Mouse (Mus musculus) left cerebral cortex, adult 18-20 months (tissue): Measurements from ENCODE around the gene Csad. TPM values are rescaled to one million over a fixed set of nuclear protein-coding genes. Genes with fewer than 3 reads are reported as not detected.

Experiments
- DNase-seq, 2 experiments: peaks; one replicate each; pipeline ENCODE4 v3.0.0; 2021 to 2022; ENCODE audit warnings: low spot score in 2 of 2, mixed read lengths in 1 of 2
- long read RNA-seq, 2 experiments: library from polyadenylated mRNA; stranded (forward); transcript quantifications; one replicate each; pipeline ENCODE4 v2.0.0; 2021
- total RNA-seq, 2 experiments: library from RNA; stranded (reverse); gene quantifications; 2 replicates each; pipeline ENCODE4 v1.2.3; 2021

Gene Csad
- 10 to 100 TPM; 28.5 to 30.6 TPM for total RNA-seq
- long read RNA-seq, experiment 1, partial matches to known transcripts, result 8 of 30 reads
- long read RNA-seq, experiment 1, other reads (novel, unspliced or antisense), result 22 of 30 reads
- long read RNA-seq, experiment 2, partial matches to known transcripts, result 3 of 19 reads
- long read RNA-seq, experiment 2, other reads (novel, unspliced or antisense), result 16 of 19 reads

DNA sequence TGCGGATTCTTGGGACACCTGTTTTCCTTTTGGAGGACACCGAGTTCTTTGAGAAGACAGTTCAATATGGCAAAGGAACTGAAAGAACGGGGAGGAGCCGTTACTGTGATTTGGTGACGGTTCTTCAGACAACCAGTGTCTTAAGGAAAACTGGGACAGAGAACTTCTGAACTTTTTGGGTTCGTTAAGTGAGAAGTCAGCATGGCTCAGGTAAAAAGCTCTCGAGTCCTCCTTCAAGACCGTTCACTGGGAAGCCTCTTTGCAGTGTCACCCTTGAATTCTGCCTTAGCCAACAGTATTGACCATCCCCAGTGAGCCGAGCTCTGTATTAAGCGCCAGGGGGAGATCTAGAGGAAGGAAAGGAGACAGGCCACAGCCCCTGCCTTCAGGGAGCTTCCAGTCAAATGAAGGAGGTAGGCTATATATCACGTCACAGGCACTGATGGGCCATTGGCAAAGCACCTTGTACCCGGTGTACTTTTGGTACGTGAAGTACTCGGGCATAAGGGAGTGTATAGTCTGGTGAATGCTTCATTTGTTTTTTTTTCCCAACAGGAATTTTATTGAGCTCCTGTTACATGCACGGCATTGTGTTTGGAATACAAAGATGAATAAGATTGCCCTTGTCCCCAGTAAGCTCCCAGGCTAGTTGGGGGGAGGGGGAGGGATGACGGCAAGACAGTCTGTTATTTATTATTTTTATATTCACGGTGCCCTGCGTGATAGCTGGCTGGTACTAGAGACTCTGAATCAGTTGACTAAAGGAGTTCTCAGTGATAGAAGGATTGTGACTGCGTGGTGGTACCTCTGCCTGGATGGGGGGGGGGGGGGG is at the start of gene Csad:
Gene Csad, minus strand, starts transcription at position 51 of the 832 bp plus-strand sequence.
- DNase-seq, result no peak

DNA sequence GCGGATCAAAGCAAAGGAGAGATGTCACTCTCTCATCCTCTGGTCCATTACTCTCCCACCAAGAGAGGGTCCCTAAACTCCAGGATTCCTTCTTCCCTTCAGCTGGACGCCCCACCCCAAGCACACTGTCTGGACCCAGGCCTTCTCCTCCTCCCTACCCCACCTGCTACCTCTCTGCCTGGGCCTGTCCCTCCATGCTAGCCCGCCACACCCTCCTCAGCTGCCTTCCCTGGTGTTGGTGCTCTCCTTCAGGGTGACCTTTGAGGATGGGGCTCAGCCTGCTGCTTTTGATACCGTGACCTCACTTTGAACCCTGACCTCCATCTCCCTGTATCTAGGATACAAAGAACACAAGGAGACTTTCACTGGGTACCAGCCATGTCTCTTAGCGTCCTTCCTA is 46.0 kb upstream of the Csad start:
- DNase-seq, result no peak

DNA sequence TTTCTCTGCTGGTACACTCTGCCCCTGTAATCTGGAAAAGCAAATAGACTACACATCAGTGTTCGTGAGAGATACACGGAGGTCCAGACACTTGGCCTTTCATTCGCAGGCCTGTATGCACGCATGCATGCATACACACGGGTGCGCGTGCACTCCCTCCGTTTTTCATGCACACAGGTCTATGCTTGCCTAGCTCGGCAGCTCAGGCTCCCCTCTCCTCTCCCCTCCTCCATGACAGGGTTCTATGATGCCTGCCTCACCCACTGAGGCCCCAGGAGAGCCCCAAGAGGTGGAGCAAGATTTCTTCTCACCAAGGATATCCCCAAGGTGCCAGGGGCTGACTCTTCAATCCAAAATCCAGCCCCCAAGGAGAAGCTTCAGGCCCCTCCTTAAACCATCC is 45.4 kb upstream of the Csad start:
- no peak for DNase-seq

DNA sequence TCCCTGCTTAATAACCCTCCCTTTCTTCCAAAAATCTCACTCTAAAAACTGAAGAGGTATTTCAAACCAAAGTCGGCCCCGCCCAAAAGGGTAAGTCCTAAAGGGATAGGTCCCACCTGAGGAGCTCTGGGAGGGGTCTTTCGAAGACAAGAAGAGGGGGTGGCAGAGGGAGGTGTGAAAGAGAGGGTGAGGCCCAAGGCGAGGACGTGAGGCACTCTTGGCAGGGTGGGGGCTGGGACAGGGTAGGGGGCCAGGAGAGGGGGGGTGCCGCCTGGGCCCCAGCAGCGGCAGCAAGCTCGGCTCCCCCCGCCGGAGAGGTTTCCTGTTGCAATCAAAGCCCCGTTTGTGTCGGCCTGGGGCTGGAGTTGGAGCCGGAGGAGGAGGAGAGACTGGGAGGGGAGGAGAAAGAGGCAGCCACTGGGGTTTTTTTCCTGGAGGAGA is 44.7 kb upstream of the Csad start:
- DNase-seq, result no peak

DNA sequence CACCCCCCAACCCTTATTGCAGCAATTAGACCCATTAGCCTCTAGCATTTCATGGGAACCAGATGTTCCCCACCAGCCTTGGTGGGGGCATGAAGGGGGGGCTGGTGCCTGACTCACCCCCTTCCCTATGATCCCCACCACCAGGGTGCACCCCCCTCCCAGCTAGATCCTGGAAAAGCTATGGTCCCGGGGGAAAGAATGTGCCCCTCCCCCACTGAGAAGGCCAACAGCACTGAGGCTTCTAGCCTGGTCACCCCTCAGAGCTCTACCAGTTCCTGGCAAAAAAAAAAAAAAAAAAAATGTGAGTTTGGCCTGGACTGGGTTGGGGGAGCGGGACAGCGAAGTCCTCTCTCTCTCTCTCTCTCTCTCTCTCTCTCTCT is 44.3 kb upstream of the Csad start:
- no peak for DNase-seq

DNA sequence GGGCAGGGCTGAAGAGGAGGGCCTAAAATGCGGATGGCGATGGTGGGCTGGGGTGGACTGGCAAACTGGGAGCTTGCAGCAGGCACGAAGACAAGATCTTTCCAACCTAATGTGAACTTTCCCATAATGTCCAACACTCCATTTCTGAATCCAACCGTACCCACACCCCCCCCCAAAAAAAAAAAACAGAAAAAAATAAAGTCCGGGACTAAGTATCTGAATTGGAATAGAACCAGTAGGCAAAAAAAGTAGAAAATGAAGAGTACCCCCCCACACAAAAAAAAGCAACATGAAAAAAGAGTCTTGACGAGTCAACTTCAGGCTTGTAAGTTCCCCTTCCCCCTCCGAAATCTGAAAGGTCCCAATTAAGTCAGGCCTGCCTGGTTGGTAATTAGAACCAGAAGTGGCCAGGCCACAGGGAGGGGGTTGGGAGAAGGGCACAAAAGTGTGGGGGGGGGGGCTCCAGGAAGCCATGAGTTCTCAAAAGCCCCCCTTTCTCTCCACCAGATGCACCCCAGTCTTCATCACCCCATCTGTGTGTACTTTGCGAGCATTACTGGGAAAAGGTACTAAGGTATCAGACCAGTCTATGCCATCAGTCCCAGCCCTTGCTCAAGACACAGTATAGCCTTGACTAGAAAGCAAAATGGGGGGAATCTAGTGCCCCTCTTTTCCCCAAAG is 43.7 kb upstream of the Csad start:
- no peak for DNase-seq

DNA sequence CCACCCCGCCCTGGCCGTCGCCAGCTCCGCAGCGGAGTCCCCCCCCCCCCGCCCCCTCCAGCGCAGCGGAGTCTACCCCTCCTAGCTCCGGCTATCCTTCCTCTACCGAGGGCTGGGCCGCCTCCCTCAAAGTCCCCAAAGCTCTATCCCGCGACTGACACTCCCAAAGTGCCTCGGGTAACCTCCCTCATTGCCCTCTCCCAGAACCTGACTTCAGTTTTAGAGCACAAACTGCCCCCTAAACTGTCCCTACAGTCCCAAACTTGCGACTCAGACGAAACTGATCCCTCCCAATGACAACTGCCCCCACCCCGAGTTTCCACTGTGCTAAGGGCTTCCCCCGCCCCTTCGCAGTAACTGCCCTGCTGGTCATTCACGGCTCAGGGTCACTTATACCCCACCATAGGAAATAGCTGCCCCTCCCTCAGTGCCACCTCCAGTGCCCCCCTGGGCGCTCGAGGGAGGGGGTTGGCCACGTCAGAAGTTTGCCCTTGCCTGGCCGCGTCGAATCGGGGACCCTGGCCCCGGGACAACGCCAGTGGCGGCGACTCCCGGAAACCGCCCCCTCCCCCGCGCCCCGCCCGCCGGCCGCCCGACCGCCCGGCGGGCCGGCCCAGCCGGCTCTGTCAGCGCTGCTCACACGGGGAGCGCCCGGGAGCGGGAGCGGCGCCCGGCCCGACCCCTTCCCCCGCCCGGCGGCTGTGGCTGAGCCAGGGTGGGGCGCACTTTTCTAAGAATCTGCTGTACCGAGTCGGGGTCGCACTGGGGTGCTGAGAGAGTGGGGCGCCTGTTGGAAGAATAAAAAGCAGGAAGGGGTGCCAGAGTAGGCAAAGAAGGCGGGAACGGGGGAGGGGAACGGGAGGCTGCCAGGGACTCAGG is 43.0 kb upstream of the Csad start:
- DNase-seq, result peak in 1 of 2 experiments; percentile 26

DNA sequence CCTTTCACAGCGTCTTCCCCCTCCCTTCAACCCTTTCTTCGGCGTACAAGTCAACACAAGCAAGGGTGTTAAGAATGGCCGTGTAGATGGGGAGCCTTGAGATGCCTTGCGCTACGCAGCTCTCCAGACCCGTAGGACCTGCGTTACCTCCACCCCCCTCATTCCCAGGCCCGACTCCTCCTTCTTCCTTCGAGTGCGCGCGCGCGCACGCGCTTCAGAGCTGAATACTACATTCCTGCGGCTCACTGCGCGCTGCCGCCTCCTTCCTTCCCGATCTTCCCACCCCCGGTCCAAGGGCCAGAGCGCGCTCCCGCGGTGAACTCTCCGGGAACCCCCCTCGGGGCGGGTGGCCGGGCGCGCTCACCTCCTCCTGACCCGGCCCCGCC is 42.3 kb upstream of the Csad start:
- DNase-seq, result peak; percentile 82 to 93

DNA sequence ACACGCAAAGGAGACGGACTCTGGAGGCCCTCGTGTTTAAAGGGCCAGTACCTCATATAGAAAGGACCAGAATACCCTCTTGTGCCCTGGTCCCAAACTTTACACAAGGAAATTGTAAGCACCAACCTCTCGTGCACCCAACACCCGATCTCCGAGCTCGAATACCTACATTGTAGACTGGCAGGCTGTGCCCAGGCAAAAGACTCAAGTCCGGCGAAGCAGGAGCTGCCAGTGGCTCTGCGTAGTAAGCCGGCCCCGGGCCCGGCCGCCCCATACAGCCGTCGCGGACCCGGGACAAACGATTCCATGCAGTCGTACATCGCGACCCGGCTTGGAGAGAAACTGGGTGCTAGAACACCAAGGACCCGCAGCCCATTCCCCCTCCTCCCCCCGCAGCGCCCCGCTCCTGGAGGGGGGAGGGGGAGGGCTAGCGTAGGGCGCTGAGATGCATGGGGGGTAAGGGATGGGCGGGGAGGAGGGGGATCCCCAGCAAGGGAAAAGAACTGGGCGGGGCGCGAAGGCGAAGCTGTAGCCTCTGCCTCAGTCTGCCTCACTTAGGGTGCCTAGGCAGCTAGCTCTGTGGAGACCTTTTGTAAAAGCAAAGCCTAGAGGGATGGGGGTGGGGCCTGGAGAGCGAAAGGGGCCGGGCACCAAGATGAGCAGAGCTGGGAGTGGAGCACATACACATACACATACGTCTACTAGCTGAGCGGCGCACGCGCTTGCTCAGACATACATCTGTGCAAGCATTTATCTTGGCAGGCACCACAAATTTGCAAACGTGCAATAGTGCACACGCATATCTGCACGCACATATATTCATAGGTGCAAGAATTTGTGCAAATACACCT is 41.6 kb upstream of the Csad start:
- DNase-seq, result peak; percentile 55 to 73

DNA sequence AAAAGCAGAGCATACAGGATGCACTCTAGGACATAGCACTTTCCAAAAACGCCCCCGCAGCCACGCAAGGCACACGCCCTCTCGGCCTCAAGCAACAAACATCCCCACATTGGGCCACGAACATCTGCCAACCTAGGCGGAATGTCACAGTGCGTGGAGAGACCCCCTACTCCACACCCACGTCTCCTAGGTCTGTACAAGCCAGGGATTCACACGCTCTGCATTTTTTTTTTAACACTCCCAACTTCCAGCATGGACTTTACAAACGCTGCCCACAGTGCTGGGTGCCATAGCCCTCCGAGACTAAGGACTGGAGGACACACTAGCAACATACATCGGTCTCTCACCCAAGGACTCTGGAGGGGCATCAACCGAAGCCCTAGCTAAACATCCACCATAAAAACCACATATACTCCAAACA is 40.9 kb upstream of the Csad start:
- DNase-seq, result no peak

DNA sequence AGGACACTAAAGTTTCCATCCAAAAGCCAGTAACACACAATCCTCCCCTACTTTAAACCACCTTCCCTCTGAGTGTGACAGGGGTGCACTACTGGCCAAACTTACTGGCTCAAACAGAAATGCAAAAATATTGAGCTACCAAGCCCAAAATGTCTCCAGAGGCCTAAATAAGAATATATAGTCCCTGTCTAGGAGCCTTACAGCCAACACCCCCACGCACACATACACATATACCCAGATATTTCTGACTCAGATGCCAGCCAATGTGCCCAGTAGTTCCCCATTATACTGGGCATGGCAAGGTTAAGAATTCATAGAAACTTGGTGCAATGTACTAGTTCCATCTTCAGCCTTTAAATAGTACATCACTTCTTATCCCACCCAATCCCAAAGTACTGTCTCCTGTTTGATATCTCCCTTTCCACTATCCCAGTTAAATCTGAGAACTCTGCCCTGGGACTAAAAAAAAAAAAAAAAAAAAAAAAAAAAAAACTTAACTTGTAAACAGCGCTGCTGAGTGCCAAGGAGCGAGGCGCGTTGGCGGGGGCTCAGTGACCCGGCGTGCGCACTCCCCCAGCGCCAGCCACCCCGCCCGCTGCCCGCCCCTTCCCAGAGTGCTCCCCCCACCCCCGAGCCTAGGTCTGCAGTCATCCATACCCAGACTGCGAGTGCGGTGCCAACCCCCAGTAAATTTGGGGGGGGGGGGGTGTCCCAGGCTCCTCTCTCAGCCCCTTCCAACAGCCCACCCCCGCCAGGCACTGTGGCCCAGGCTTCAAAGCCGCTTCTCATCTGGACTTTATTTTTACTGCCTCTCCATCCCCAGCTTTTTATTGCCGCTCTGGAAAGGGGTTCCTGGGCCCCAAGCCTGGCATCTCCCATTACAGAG is 40.0 kb upstream of the Csad start:
- no peak for DNase-seq

DNA sequence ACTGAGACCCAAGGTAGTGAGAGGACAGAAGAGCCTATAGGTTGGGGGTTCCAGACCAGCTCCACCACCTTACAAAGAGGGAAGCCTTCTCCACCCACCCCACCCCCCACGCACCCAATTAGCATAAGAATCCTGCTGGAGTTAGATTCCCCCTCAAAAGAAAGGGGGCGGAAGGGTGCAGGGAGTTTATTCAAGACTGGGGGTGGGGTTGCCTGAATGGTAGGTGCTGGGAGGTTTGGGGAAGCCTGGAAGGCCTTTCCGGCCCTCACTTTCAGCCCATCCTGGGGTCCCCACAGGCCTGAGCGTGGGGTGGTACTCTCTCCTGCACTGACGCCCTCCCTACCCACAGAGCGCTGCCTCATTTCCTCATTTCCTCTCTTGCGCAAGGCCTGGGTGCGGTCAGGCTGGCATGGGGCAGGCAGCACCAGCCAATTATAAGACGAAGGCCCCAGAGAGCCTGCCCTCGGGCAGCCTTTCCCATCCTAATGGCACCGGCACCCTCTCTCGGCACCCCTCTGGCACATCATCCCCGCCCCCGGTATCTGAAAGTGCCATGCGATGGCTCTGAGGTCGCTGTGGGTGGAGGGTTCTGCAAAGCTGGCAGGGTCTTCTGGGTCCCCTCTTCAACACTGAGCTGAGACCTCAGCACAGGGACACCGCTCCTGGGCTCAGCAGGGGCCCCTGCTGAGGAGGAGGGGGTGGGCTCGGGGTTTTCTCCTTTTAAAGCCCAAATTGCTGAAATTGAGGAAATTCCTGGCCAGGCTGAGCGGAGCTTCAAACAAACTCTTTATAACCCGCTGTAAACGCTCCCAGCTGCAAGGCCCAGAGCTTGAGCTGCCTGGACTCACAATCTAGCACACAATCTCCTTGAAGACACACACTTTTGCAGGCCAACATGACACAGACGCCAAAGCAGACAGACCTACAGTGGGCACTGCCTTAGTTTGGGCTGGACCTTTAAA is 39.0 kb upstream of the Csad start:
- no peak for DNase-seq

DNA sequence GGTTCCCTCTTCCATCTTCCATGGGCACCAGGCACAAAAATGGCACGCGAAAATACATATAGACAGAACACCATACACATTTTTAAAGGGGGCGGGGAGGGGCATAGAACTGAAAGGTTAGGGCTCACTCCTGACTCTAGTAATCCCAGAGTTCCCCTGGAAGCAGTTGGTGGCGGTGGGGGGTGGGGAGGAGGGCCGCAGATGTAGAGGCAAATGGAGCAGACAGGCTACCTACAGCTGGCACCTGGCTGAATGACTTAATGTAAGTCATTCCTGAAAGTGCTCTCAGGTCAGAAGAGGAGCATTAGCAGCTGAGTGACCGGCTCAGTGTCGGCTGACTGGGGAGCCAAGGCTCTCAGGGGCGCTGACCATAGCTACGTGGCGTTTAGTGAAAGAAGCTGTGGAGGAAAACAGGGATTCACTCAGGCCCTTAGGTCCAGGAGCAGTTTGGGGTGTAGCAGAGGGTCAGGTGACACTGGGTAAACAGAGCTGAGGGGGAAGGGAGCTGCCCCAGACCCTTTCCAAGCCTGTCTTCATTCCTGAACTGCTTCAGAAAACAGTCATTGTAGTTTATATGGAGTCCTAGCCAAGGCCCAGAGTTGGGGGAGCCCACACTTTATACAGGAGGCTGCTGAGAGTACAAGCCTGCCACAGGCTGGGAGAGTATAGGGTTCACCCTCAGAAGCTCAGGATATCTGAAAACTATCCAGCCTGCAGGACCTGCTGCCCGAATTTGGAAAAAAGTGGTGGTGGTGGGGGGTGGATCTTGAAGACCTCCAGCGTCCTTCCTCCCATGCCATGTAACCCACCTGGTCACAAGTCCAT is 38.1 kb upstream of the Csad start:
- no peak for DNase-seq

DNA sequence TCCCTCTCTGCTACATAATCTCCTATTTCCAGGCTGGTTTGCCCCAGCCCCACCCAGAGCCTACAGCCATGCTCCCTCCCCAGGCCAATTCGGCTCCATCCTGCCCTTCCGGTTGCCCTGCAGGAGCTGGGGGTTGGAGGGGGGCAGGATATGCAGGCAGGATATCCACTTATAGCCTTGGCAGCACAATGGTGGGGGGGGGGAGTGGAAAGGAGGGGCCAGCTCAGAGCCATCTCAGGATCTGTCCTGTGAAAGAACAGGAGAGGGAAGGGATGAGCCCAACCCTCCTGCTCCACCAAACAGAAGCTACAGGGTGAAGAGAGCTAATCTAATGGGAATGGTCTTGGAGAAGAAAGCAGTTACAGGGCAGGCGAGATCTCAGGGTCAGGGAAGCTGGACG is 36.1 kb upstream of the Csad start:
- DNase-seq, result no peak

DNA sequence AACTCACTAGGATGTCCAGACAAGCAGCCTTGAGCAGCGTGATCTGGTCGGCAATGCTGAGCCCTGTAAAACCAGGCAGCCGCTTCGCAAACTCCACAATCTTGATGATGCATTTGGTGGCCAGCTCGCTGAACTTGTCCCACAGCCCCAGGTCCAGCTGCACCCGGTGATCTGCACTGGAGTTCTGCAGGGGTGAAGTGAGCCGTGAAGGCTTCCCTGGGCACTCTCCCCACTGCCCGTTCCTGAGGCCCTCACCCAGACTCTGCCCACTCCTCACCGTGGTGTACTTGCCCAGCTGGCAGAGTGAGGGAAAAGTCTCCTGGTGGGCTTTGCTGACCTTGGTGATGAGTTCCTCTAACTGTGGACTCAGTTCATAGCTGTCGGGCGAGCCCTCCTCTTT is 35.3 kb upstream of the Csad start:
- no peak for DNase-seq

DNA sequence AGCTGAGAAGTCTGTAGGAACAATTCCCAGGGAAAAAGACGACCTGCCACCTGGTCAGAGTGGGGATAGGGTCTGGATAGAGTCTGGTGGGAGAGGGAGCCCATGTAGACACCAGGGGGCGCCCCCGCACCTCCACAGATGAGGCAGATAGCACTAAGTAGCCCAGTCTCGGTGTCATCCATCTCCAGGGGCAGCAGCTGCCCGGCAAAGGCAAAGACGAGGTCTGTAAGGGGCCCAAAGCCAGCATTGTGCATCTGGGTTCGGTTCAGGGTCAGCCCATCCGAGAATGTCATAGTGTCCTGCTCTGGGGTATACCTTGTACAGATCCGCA is 34.7 kb upstream of the Csad start:
- peak; percentile 72 to 79 for DNase-seq

DNA sequence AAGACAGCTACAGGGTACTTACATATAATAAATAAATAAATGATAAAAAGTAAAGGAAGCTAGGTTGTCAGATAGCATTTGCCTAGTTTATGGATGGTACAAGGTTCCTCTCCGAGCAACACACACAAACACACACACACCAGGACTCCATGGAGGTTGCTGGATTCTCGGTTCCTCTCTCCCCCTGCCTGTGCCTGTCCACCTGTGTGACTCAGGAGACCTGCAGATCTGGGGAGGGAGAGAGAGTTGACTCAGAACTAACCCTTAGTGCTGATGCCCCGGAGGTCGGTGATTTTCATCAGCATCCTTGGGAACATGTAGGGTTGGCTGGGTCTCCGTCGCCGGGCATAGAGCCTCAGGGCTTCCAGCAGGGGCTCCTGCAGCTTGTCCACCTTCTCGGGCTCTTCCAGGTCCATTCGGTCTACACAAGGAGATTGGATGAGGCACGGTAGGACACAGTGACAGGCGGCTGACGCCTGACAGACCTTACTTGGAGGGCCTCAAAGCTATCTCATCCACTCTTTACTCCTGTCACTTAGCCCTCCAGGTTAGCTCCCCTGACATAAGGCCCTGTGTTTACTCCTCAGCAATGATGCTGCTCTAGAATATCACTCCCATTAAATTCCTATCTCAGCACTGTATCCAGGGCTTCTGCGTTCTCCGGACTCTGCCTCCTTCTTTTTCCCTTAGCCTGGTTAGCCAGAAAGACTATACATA is 34.2 kb upstream of the Csad start:
- no peak for DNase-seq
